Mouse (Mus musculus) lung, adult 2 months (tissue): ENCODE measurements around the gene Coa4.

Source experiments
- CTCF ChIP-seq: fragments of 200-500 bp; IDR thresholded peaks from 2 replicates; pipeline ENCODE4 v1.5.1; 2011; ENCODE audit warnings: mild to moderate bottlenecking, low read length, control low read depth; ENCODE audit not compliant: insufficient read depth
- POLR2A ChIP-seq: fragments of 200-500 bp; IDR thresholded peaks from 2 replicates; pipeline ENCODE4 v1.6.1; 2011; ENCODE audit warnings: low read depth, mild to moderate bottlenecking, control low read depth, low read length, borderline replicate concordance; ENCODE audit errors: extremely low read depth

- no peak for TF ChIP-seq CTCF
- no peak for TF ChIP-seq POLR2A
Measured at GRCm38 (mm10) chr7:100578794-100579193, 41.9 kb downstream of the Coa4 start.
